Mouse (Mus musculus): ENCODE results near the gene Olfr749. TPM values are rescaled to one million over a fixed set of nuclear protein-coding genes. Genes with fewer than 3 reads are reported as not detected.
"Not testable (repeated sequence)": the region's sequence is repeated elsewhere in the genome, so short reads cannot be mapped to it uniquely, and the experiment has no call there.

Olfr749 gene
- total RNA-seq (2015; ENCODE audit: low replicate concordance), result not detected in 2 replicates
- not detected in 2 replicates for total RNA-seq (2017; ENCODE audit: low replicate concordance)

DNA sequence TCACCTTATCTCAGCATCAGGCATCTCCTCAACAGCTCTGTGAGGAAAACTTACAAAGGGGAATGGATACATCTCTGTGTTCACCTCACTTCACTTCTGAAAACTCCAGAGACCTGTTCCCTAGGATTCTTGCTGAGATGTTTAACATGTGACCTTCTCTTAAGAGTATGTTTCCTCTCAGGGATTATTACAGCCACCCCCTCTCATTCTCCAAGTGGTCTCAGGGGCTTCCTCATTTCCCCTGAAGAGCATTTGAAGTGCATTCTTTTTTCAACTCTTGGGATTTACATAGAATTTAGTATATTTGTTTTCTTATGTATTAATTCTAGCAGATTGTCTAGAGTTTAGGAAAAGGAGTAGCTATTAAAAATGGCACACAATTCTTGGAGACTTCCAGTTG lies at the start of gene Olfr749:
Olfr749 (minus strand) TSS at position 101 of the 400 bp plus-strand sequence.
- ATAC-seq (replicated peaks; ENCODE audit: low FRiP score, poor library complexity, severe bottlenecking), result no peak

GRCm38 (mm10) chr14:50788157-50788556 lies 43.3 kb upstream of the Olfr749 start:
- ATAC-seq (replicated peaks; ENCODE audit: low FRiP score, poor library complexity, severe bottlenecking), result no peak

DNA sequence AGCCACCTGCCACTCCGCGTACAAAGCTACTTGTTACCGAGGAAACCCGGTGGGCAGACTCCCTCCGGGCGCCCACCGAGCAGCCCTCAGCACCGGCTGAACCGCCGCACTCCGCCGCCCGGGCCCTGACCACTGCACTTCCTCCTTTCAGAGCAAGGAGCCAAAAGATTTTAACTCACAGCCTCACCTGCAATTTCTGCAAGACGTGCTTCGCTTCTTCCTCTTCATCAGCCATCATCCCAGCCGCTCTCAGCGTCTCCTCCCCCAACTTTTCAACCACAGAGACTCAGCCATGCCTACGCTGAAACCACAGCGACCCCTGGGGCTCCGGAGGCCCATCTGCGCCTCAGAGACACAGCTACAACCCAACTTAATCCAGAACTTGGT lies 40.4 kb upstream of the Olfr749 start, which contains the start of gene Ttc5:
Ttc5 (minus strand) TSS at position 269 of the 387 bp plus-strand sequence.
- ATAC-seq (replicated peaks; ENCODE audit: low FRiP score, poor library complexity, severe bottlenecking), result peak; percentile 99

GRCm38 (mm10) chr14:50784391-50785250 lies 39.7 kb upstream of the Olfr749 start:
- peak; percentile 22; the same call in 1 of the 2 replicates for ATAC-seq (replicated peaks; ENCODE audit: low FRiP score, poor library complexity, severe bottlenecking)

DNA sequence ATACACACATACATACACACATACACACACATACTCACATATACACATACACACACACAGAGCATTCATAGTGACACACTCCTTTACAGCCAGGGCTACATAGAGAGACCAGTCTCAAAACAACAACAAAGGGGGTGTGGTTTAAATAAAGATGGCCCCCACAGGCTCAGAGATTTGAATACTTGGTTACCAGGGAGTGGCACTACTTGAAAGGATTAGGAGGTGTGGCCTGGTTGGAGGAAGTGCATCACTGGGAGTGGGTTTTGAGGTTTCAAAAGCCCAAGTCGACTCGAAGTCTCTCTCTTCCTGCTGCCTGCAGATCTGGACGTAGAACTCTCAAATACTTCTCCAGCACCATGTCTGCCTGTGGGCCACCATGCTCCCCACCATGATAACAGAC lies 37.3 kb upstream of the Olfr749 start:
- no peak for ATAC-seq (replicated peaks; ENCODE audit: low FRiP score, poor library complexity, severe bottlenecking)

- no peak for ATAC-seq (replicated peaks; ENCODE audit: low FRiP score, poor library complexity, severe bottlenecking)
Observed at GRCm38 (mm10) chr14:50771342-50771741, 26.4 kb upstream of the Olfr749 start.

- ATAC-seq (replicated peaks; ENCODE audit: low FRiP score, poor library complexity, severe bottlenecking), result no peak
Observed at GRCm38 (mm10) chr14:50765736-50766135, 20.8 kb upstream of the Olfr749 start.

DNA sequence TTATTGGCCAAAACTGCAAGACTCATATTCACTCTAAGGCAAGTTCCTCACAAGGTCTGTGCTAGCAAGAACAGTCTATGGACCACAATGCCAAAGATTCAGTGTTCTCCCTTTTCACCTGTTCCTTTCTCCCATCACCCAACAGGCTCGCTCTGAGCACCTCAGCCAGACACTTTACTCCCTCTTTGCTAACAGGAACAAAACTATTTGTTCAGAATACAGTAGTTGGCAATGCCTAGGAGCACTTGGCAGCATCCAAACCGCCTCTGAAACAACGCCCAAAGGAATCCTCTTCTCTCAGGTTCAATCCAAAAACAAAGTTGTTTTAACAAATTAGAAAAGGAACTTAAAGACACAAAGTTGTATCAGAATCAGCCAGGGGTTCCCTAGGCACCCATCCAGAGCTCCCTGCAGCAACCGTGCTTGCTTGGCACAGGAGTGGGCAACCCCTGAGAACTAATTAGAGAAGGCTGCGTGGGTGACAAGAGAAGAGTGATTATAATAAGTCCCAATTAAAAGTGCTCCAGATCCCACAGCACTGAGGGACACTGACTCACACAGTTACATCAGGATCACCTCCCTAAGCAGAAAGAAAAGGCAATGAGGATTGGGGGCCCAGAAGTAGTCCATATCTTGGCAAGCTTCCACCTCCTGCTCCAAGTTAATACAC lies 13.7 kb upstream of the Olfr749 start:
- no peak for ATAC-seq (replicated peaks; ENCODE audit: low FRiP score, poor library complexity, severe bottlenecking)

- ATAC-seq (replicated peaks; ENCODE audit: low FRiP score, poor library complexity, severe bottlenecking), result no peak
Observed at GRCm38 (mm10) chr14:50741584-50741983, 3.3 kb downstream of the Olfr749 start.

GRCm38 (mm10) chr14:50740334-50740733 lies 4.6 kb downstream of the Olfr749 start:
- ATAC-seq (replicated peaks; ENCODE audit: low FRiP score, poor library complexity, severe bottlenecking), result no peak

DNA sequence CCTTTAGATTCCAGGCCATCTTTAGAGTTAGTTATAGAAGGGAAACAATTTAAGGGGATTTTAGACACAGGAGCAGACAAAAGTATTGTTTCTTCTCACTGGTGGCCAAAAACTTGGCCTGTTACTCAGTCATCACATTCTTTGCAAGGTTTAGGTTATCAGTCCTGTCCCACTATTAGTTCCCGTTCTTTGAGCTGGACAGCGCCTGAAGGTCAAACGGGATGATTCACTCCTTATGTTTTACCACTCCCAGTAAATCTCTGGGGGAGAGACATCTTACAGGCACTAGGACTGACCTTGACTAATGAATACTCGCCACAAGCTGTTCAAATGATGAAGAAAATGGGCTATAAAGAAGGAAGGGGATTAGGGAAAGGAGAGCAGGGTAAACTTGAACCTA lies 22.5 kb downstream of the Olfr749 start:
- ATAC-seq (replicated peaks; ENCODE audit: low FRiP score, poor library complexity, severe bottlenecking), result not testable (repeated sequence)

- ATAC-seq (replicated peaks; ENCODE audit: low FRiP score, poor library complexity, severe bottlenecking), result not testable (repeated sequence)
Observed at GRCm38 (mm10) chr14:50719875-50720274, 25.0 kb downstream of the Olfr749 start.

DNA sequence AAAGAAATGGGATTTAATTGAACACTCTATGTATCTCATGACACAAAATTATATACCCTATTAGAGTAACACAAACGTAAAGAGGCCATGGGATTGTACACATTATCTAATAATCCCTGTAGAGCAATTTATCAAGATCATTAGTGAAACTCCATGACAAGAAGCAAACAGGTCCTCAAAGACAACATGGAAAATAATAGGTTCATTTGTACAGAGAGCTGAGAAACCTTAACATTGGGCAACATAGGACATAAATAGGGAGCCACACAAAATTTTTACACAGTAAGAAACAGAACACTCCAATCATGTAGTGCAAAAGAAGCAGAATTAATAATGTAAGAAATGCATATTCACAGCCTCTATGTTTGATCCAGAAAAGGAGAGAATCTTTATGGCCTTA lies 37.8 kb downstream of the Olfr749 start, which contains the start of gene Olfr748:
Olfr748 (plus strand) TSS at position 301 of the 400 bp plus-strand sequence.
- no peak for ATAC-seq (replicated peaks; ENCODE audit: low FRiP score, poor library complexity, severe bottlenecking)

DNA sequence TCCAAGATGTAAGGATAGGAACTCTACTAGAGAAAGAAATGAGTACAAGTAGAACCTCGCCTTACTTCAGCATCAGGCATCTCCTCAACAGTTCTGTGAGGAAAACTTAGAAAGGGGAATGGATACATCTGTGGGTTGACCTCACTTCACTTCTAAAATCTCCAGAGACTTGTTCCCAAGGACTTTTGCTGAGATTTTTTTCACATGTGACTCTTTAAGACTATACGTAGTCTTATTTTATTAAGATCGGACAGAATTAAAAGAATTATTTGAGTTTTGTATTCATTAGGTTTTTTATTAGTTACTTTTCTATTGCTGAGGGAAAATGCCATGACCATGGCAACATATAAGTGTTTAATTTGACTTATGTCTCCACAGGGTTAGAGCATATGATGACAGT lies 51.8 kb downstream of the Olfr749 start, which contains the start of gene Olfr747:
Olfr747 (minus strand) TSS at position 101 of the 400 bp plus-strand sequence.
- ATAC-seq (replicated peaks; ENCODE audit: low FRiP score, poor library complexity, severe bottlenecking), result no peak

Other genes starting within 250 kb of the Olfr749 start
- gene Olfr742, start 241.5 kb downstream of the Olfr749 start, total RNA-seq (2015; ENCODE audit: low replicate concordance), result not detected in 2 replicates
- not detected in 2 replicates for gene Olfr742, start 241.5 kb downstream of the Olfr749 start, total RNA-seq (2017; ENCODE audit: low replicate concordance)
- gene Olfr743, start 223.3 kb downstream of the Olfr749 start, total RNA-seq (2015; ENCODE audit: low replicate concordance), result not detected in 2 replicates
- gene Olfr743, start 223.3 kb downstream of the Olfr749 start, total RNA-seq (2017; ENCODE audit: low replicate concordance), result not detected in 2 replicates
- gene Olfr744, start 130.2 kb downstream of the Olfr749 start, total RNA-seq (2015; ENCODE audit: low replicate concordance), result not detected in 2 replicates
- gene Olfr744, start 130.2 kb downstream of the Olfr749 start, total RNA-seq (2017; ENCODE audit: low replicate concordance), result not detected in 2 replicates
- not detected in 2 replicates for gene Olfr745, start 105.7 kb downstream of the Olfr749 start, total RNA-seq (2015; ENCODE audit: low replicate concordance)
- gene Olfr745, start 105.7 kb downstream of the Olfr749 start, total RNA-seq (2017; ENCODE audit: low replicate concordance), result not detected in 2 replicates
- gene Olfr746, start 98.0 kb downstream of the Olfr749 start, total RNA-seq (2015; ENCODE audit: low replicate concordance), result not detected in 2 replicates
- not detected in 2 replicates for gene Olfr746, start 98.0 kb downstream of the Olfr749 start, total RNA-seq (2017; ENCODE audit: low replicate concordance)
- gene Olfr747, start 51.9 kb downstream of the Olfr749 start, total RNA-seq (2015; ENCODE audit: low replicate concordance), result not detected in 2 replicates
- not detected in 2 replicates for gene Olfr747, start 51.9 kb downstream of the Olfr749 start, total RNA-seq (2017; ENCODE audit: low replicate concordance)
- gene Olfr748, start 37.7 kb downstream of the Olfr749 start, total RNA-seq (2015; ENCODE audit: low replicate concordance), result not detected in 2 replicates
- gene Olfr748, start 37.7 kb downstream of the Olfr749 start, total RNA-seq (2017; ENCODE audit: low replicate concordance), result not detected in 2 replicates
- 13.3 and 21.4 TPM in 2 replicates for gene Ttc5, start 40.4 kb upstream of the Olfr749 start, total RNA-seq (2015; ENCODE audit: low replicate concordance)
- 12.3 and 18.5 TPM in 2 replicates for gene Ttc5, start 40.4 kb upstream of the Olfr749 start, total RNA-seq (2017; ENCODE audit: low replicate concordance)
- gene Ccnb1ip1, start 62.6 kb upstream of the Olfr749 start, total RNA-seq (2015; ENCODE audit: low replicate concordance), result not detected in 2 replicates
- not detected in 2 replicates for gene Ccnb1ip1, start 62.6 kb upstream of the Olfr749 start, total RNA-seq (2017; ENCODE audit: low replicate concordance)
- 18.0 and 29.3 TPM in 2 replicates for gene Parp2, start 62.7 kb upstream of the Olfr749 start, total RNA-seq (2015; ENCODE audit: low replicate concordance)
- 32.5 and 63.5 TPM in 2 replicates for gene Parp2, start 62.7 kb upstream of the Olfr749 start, total RNA-seq (2017; ENCODE audit: low replicate concordance)
- 12.3 and 13.8 TPM in 2 replicates for gene Tep1, start 125.5 kb upstream of the Olfr749 start, total RNA-seq (2015; ENCODE audit: low replicate concordance)
- gene Tep1, start 125.5 kb upstream of the Olfr749 start, total RNA-seq (2017; ENCODE audit: low replicate concordance), result 3.0 and 3.6 TPM in 2 replicates
- gene Klhl33, start 152.4 kb upstream of the Olfr749 start, total RNA-seq (2015; ENCODE audit: low replicate concordance), result not detected in 2 replicates
- not detected in 2 replicates for gene Klhl33, start 152.4 kb upstream of the Olfr749 start, total RNA-seq (2017; ENCODE audit: low replicate concordance)
- 39.3 and 75.5 TPM in 2 replicates for gene Osgep, start 179.8 kb upstream of the Olfr749 start, total RNA-seq (2015; ENCODE audit: low replicate concordance)
- 14.8 and 16.6 TPM in 2 replicates for gene Osgep, start 179.8 kb upstream of the Olfr749 start, total RNA-seq (2017; ENCODE audit: low replicate concordance)
- 16.6 and 28.9 TPM in 2 replicates for gene Apex1, start 179.9 kb upstream of the Olfr749 start, total RNA-seq (2015; ENCODE audit: low replicate concordance)
- 8.3 and 13.2 TPM in 2 replicates for gene Apex1, start 179.9 kb upstream of the Olfr749 start, total RNA-seq (2017; ENCODE audit: low replicate concordance)
- gene Pip4p1, start 185.8 kb upstream of the Olfr749 start, total RNA-seq (2015; ENCODE audit: low replicate concordance), result 34.4 and 37.8 TPM in 2 replicates
- gene Pip4p1, start 185.8 kb upstream of the Olfr749 start, total RNA-seq (2017; ENCODE audit: low replicate concordance), result 23.5 and 28.2 TPM in 2 replicates
- 256 and 266 TPM in 2 replicates for gene Pnp, start 186.0 kb upstream of the Olfr749 start, total RNA-seq (2015; ENCODE audit: low replicate concordance)
- gene Pnp, start 186.0 kb upstream of the Olfr749 start, total RNA-seq (2017; ENCODE audit: low replicate concordance), result 218 and 252 TPM in 2 replicates
- gene Gm49342, start 199.4 kb upstream of the Olfr749 start, total RNA-seq (2015; ENCODE audit: low replicate concordance), result not detected in 2 replicates
- gene Gm49342, start 199.4 kb upstream of the Olfr749 start, total RNA-seq (2017; ENCODE audit: low replicate concordance), result 59.7 TPM in 1 of 2 replicates, not detected in the other
- gene Pnp2, start 210.9 kb upstream of the Olfr749 start, total RNA-seq (2015; ENCODE audit: low replicate concordance), result 71.0 and 182 TPM in 2 replicates
- 38.7 and 45.7 TPM in 2 replicates for gene Pnp2, start 210.9 kb upstream of the Olfr749 start, total RNA-seq (2017; ENCODE audit: low replicate concordance)

All from erythroid progenitor cell, adult 5-6 weeks (primary cell).